Mouse (Mus musculus) liver, embryonic 14.5 days (tissue): ENCODE data around the gene Rsph9.

Source experiments
- CTCF ChIP-seq: IDR thresholded peaks from 2 replicates; pipeline ENCODE4 v1.5.1; 2016; ENCODE audit warnings: antibody characterized with exemption, low read depth, control low read depth
- EP300 ChIP-seq: IDR thresholded peaks from 2 replicates; pipeline ENCODE4 v1.6.1; 2016; ENCODE audit warnings: antibody characterized with exemption, low read depth

- TF ChIP-seq CTCF (no peak), EP300 (no peak)
These were observed 63.6 kb downstream of the Rsph9 start for GRCm38 (mm10) chr17:46080388-46080787.
